Mouse (Mus musculus): Measurements from ENCODE around the gene Sema3f. TPM values are rescaled to one million over a fixed set of nuclear protein-coding genes. Genes with fewer than 3 reads are reported as not detected.

Sema3f gene
- polyA plus RNA-seq, 1 experiment: 1.4 TPM

DNA sequence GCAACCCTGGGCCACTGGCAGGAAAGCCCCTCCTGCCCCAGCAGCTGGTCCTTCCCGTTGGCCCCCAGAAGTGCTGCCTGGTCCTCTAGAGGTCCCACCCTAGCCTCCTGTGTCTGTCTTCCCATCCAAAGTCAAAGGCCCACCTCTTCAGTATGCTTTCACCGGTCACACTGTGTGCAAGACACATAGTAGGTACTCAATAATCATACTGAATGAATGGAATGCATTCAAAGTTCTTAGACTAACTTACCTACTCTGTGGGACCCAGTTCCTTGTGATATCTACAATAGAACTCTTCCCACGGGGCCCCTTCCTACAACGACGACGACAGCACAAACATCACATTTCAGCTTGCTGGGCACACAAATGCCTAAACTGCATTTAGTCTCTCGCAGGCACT lies 45.0 kb downstream of the Sema3f start:
- no peak for TF ChIP-seq POLR2A (IDR thresholded peaks at IDR 0.05; ENCODE audit: insufficient read length, low read depth)
- TF ChIP-seq MAX (IDR thresholded peaks at IDR 0.05; ENCODE audit: low read depth): no peak
- TF ChIP-seq SRF (IDR thresholded peaks at IDR 0.05; ENCODE audit: control insufficient read depth, insufficient read length, low read depth): no peak
- TF ChIP-seq REST (IDR thresholded peaks at IDR 0.05; ENCODE audit: insufficient read depth, insufficient read length): no peak
- TF ChIP-seq MYOD1 (IDR thresholded peaks at IDR 0.05; ENCODE audit: control insufficient read depth in 1 of 3, insufficient read length in 2 of 3, low read depth in 2 of 3): no peak
- no peak for TF ChIP-seq POLR2AphosphoS2 (IDR thresholded peaks at IDR 0.05; ENCODE audit: insufficient read length, low read depth)
- TF ChIP-seq E2F4 (IDR thresholded peaks at IDR 0.05; ENCODE audit: insufficient read depth): no peak
- TF ChIP-seq USF1 (IDR thresholded peaks at IDR 0.05; ENCODE audit: low read depth): no peak
- TF ChIP-seq TCF12 (IDR thresholded peaks at IDR 0.05; ENCODE audit: insufficient read depth, poor library complexity, severe bottlenecking): no peak
- no peak for TF ChIP-seq CEBPB (IDR thresholded peaks at IDR 0.05; ENCODE audit: insufficient read depth, poor library complexity, severe bottlenecking)
- no peak for TF ChIP-seq TCF3 (IDR thresholded peaks at IDR 0.05; ENCODE audit: insufficient read length, low read depth)
- TF ChIP-seq MYOG (IDR thresholded peaks at IDR 0.05; ENCODE audit: control insufficient read depth in 1 of 3, insufficient read depth in 1 of 3, insufficient read length in 2 of 3, low read depth in 2 of 3): no peak
- Histone ChIP-seq H3K36me3 (ENCODE audit: control insufficient read depth, insufficient read depth) (no peaks in the 10 kb centered on the region), H3ac (ENCODE audit: control insufficient read depth, insufficient read length) (no peak overlapping the region), H3K4me2 (ENCODE audit: low read depth) (no peak overlapping the region), H3K4me3 (no peak overlapping the region), H3K79me2 (ENCODE audit: control insufficient read depth, insufficient read depth) (no peaks in the 10 kb centered on the region), H3K27me3 (ENCODE audit: control insufficient read depth, insufficient read depth, insufficient read length) (peaks cover 85% of the 10 kb centered on the region)

- Histone ChIP-seq H3K79me2 (ENCODE audit: control insufficient read depth, insufficient read depth) (no peaks in the 10 kb centered on the region), H3K36me3 (ENCODE audit: control insufficient read depth, insufficient read depth) (no peaks in the 10 kb centered on the region), H3K4me3 (no peak overlapping the region), H3ac (ENCODE audit: control insufficient read depth, insufficient read length) (no peak overlapping the region), H3K4me2 (ENCODE audit: low read depth) (no peak overlapping the region), H3K27me3 (ENCODE audit: control insufficient read depth, insufficient read depth, insufficient read length) (peaks cover 85% of the 10 kb centered on the region)
- no peak for TF ChIP-seq MYOG (IDR thresholded peaks at IDR 0.05; ENCODE audit: control insufficient read depth in 1 of 3, insufficient read depth in 1 of 3, insufficient read length in 2 of 3, low read depth in 2 of 3)
- TF ChIP-seq MAX (IDR thresholded peaks at IDR 0.05; ENCODE audit: low read depth): no peak
- no peak for TF ChIP-seq TCF12 (IDR thresholded peaks at IDR 0.05; ENCODE audit: insufficient read depth, poor library complexity, severe bottlenecking)
- no peak for TF ChIP-seq REST (IDR thresholded peaks at IDR 0.05; ENCODE audit: insufficient read depth, insufficient read length)
- TF ChIP-seq SRF (IDR thresholded peaks at IDR 0.05; ENCODE audit: control insufficient read depth, insufficient read length, low read depth): no peak
- no peak for TF ChIP-seq USF1 (IDR thresholded peaks at IDR 0.05; ENCODE audit: low read depth)
- TF ChIP-seq MYOD1 (IDR thresholded peaks at IDR 0.05; ENCODE audit: control insufficient read depth in 1 of 3, insufficient read length in 2 of 3, low read depth in 2 of 3): no peak
- no peak for TF ChIP-seq TCF3 (IDR thresholded peaks at IDR 0.05; ENCODE audit: insufficient read length, low read depth)
Measured at GRCm38 (mm10) chr9:107663525-107663924, 46.8 kb downstream of the Sema3f start.

GRCm38 (mm10) chr9:107662342-107662741 lies 47.9 kb downstream of the Sema3f start:
- Histone ChIP-seq H3K36me3 (ENCODE audit: control insufficient read depth, insufficient read depth) (no peaks in the 10 kb centered on the region), H3K4me3 (no peak overlapping the region), H3K27me3 (ENCODE audit: control insufficient read depth, insufficient read depth, insufficient read length) (peaks cover 85% of the 10 kb centered on the region), H3K4me2 (ENCODE audit: low read depth) (no peak overlapping the region), H3ac (ENCODE audit: control insufficient read depth, insufficient read length) (no peak overlapping the region), H3K79me2 (ENCODE audit: control insufficient read depth, insufficient read depth) (no peaks in the 10 kb centered on the region)
- TF ChIP-seq CEBPB (IDR thresholded peaks at IDR 0.05; ENCODE audit: insufficient read depth, poor library complexity, severe bottlenecking): no peak
- TF ChIP-seq REST (IDR thresholded peaks at IDR 0.05; ENCODE audit: insufficient read depth, insufficient read length): no peak
- TF ChIP-seq POLR2AphosphoS2 (IDR thresholded peaks at IDR 0.05; ENCODE audit: insufficient read length, low read depth): no peak
- no peak for TF ChIP-seq TCF3 (IDR thresholded peaks at IDR 0.05; ENCODE audit: insufficient read length, low read depth)
- TF ChIP-seq MYOD1 (IDR thresholded peaks at IDR 0.05; ENCODE audit: control insufficient read depth in 1 of 3, insufficient read length in 2 of 3, low read depth in 2 of 3): no peak
- no peak for TF ChIP-seq E2F4 (IDR thresholded peaks at IDR 0.05; ENCODE audit: insufficient read depth)
- TF ChIP-seq TCF12 (IDR thresholded peaks at IDR 0.05; ENCODE audit: insufficient read depth, poor library complexity, severe bottlenecking): no peak
- TF ChIP-seq POLR2A (IDR thresholded peaks at IDR 0.05; ENCODE audit: insufficient read length, low read depth): no peak
- TF ChIP-seq USF1 (IDR thresholded peaks at IDR 0.05; ENCODE audit: low read depth): no peak
- no peak for TF ChIP-seq MAX (IDR thresholded peaks at IDR 0.05; ENCODE audit: low read depth)
- TF ChIP-seq SRF (IDR thresholded peaks at IDR 0.05; ENCODE audit: control insufficient read depth, insufficient read length, low read depth): no peak
- TF ChIP-seq MYOG (IDR thresholded peaks at IDR 0.05; ENCODE audit: control insufficient read depth in 1 of 3, insufficient read depth in 1 of 3, insufficient read length in 2 of 3, low read depth in 2 of 3): no peak

GRCm38 (mm10) chr9:107660777-107661176 lies 49.5 kb downstream of the Sema3f start:
- H3ac ChIP-seq (ENCODE audit: control insufficient read depth, insufficient read length): no peak overlapping the region
- H3K79me2 ChIP-seq (ENCODE audit: control insufficient read depth, insufficient read depth): no peaks in the 10 kb centered on the region
- H3K27me3 ChIP-seq (ENCODE audit: control insufficient read depth, insufficient read depth, insufficient read length): peaks cover 81% of the 10 kb centered on the region
- no peaks in the 10 kb centered on the region for H3K36me3 ChIP-seq (ENCODE audit: control insufficient read depth, insufficient read depth)
- no peak overlapping the region for H3K4me3 ChIP-seq
- no peak overlapping the region for H3K4me2 ChIP-seq (ENCODE audit: low read depth)
- TF ChIP-seq MYOG (IDR thresholded peaks at IDR 0.05; ENCODE audit: control insufficient read depth in 1 of 3, insufficient read depth in 1 of 3, insufficient read length in 2 of 3, low read depth in 2 of 3) (no peak), SRF (IDR thresholded peaks at IDR 0.05; ENCODE audit: control insufficient read depth, insufficient read length, low read depth) (no peak), POLR2A (IDR thresholded peaks at IDR 0.05; ENCODE audit: insufficient read length, low read depth) (no peak), TCF12 (IDR thresholded peaks at IDR 0.05; ENCODE audit: insufficient read depth, poor library complexity, severe bottlenecking) (no peak), MYOD1 (IDR thresholded peaks at IDR 0.05; ENCODE audit: control insufficient read depth in 1 of 3, insufficient read length in 2 of 3, low read depth in 2 of 3) (no peak), POLR2AphosphoS2 (IDR thresholded peaks at IDR 0.05; ENCODE audit: insufficient read length, low read depth) (no peak), CEBPB (IDR thresholded peaks at IDR 0.05; ENCODE audit: insufficient read depth, poor library complexity, severe bottlenecking) (no peak), MAX (IDR thresholded peaks at IDR 0.05; ENCODE audit: low read depth) (no peak), REST (IDR thresholded peaks at IDR 0.05; ENCODE audit: insufficient read depth, insufficient read length) (no peak), E2F4 (IDR thresholded peaks at IDR 0.05; ENCODE audit: insufficient read depth) (no peak)

All from myocyte (in vitro differentiated cells).